Mouse (Mus musculus): ENCODE measurements around the gene Utp3. TPM values are rescaled to one million over a fixed set of nuclear protein-coding genes. Genes with fewer than 3 reads are reported as not detected.

Utp3 gene
- total and polyA plus RNA-seq, 2 experiments from 2014 or later, result 11.3 to 51.8 TPM

- no peak for TF ChIP-seq CTCF (IDR thresholded peaks at IDR 0.05; ENCODE audit: low read depth)
- 62% methylated on average over 3 of the region's 3 CpGs for WGBS
Observed at GRCm38 (mm10) chr5:88569541-88569940, 15.3 kb downstream of the Utp3 start.

GRCm38 (mm10) chr5:88574829-88575228 lies 20.6 kb downstream of the Utp3 start:
- H3K4me3 ChIP-seq (ENCODE audit: low read length), result no peak overlapping the region
- H3K4me1 ChIP-seq (ENCODE audit: insufficient read depth, low read length), result no peaks in the 10 kb centered on the region
- H3K36me3 ChIP-seq (ENCODE audit: insufficient read depth, low read length), result no peaks in the 10 kb centered on the region
- no peak for TF ChIP-seq CTCF (IDR thresholded peaks at IDR 0.05; ENCODE audit: low read depth)
- 82% methylated on average over 3 of the region's 3 CpGs for WGBS
- no peaks in the 10 kb centered on the region for H3K9me3 ChIP-seq (ENCODE audit: low read length)
- H3K9ac ChIP-seq (replicated peaks; ENCODE audit: low read length), result no peak overlapping the region
- no peak for DNase-seq (ENCODE audit: low spot score)
- H3K27ac ChIP-seq, result no peak overlapping the region
- no peak for ATAC-seq
- H3K27me3 ChIP-seq (ENCODE audit: insufficient read depth, low read length), result no peaks in the 10 kb centered on the region
- no peak overlapping the region for H3K4me2 ChIP-seq (ENCODE audit: low read depth, low read length)

More at GRCm38 (mm10) chr5:88569541-88569940, 15.3 kb downstream of the Utp3 start:
- Histone ChIP-seq H3K4me3 (ENCODE audit: low read length) (no peak overlapping the region), H3K4me1 (ENCODE audit: insufficient read depth, low read length) (no peaks in the 10 kb centered on the region), H3K36me3 (ENCODE audit: insufficient read depth, low read length) (no peaks in the 10 kb centered on the region), H3K27me3 (ENCODE audit: insufficient read depth, low read length) (no peaks in the 10 kb centered on the region), H3K9ac (replicated peaks; ENCODE audit: low read length) (no peak overlapping the region), H3K9me3 (ENCODE audit: low read length) (no peaks in the 10 kb centered on the region), H3K4me2 (ENCODE audit: low read depth, low read length) (no peak overlapping the region), H3K27ac (no peak overlapping the region)
- DNase-seq (ENCODE audit: low spot score) (no peak), ATAC-seq (no peak)

GRCm38 (mm10) chr5:88575506-88576338 lies 21.5 kb downstream of the Utp3 start:
- DNase-seq (ENCODE audit: low spot score) (no peak), ATAC-seq (no peak)
- 64% methylated on average over 3 of the region's 3 CpGs for WGBS
- no peak overlapping the region for H3K9ac ChIP-seq (replicated peaks; ENCODE audit: low read length)
- H3K4me3 ChIP-seq (ENCODE audit: low read length), result no peak overlapping the region
- TF ChIP-seq CTCF (IDR thresholded peaks at IDR 0.05; ENCODE audit: low read depth), result no peak
- H3K4me1 ChIP-seq (ENCODE audit: insufficient read depth, low read length), result no peaks in the 10 kb centered on the region
- H3K27ac ChIP-seq, result no peak overlapping the region
- no peaks in the 10 kb centered on the region for H3K27me3 ChIP-seq (ENCODE audit: insufficient read depth, low read length)
- no peaks in the 10 kb centered on the region for H3K9me3 ChIP-seq (ENCODE audit: low read length)
- H3K36me3 ChIP-seq (ENCODE audit: insufficient read depth, low read length), result no peaks in the 10 kb centered on the region
- H3K4me2 ChIP-seq (ENCODE audit: low read depth, low read length), result no peak overlapping the region

GRCm38 (mm10) chr5:88580681-88581080 lies 26.4 kb downstream of the Utp3 start:
- no peaks in the 10 kb centered on the region for H3K9me3 ChIP-seq (ENCODE audit: low read length)
- 80% methylated on average over 10 of the region's 10 CpGs for WGBS
- H3K4me2 ChIP-seq (ENCODE audit: low read depth, low read length), result no peak overlapping the region
- no peak overlapping the region for H3K27ac ChIP-seq
- no peak for TF ChIP-seq CTCF (IDR thresholded peaks at IDR 0.05; ENCODE audit: low read depth)
- H3K27me3 ChIP-seq (ENCODE audit: insufficient read depth, low read length), result no peaks in the 10 kb centered on the region
- ATAC-seq (no peak), DNase-seq (ENCODE audit: low spot score) (no peak)
- 0 out of 2 replicates have a peak, but pooled peaks cover 5% of the 10 kb centered on the region for H3K4me1 ChIP-seq (ENCODE audit: insufficient read depth, low read length)
- no peaks in the 10 kb centered on the region for H3K36me3 ChIP-seq (ENCODE audit: insufficient read depth, low read length)
- H3K4me3 ChIP-seq (ENCODE audit: low read length), result no peak overlapping the region
- no peak overlapping the region for H3K9ac ChIP-seq (replicated peaks; ENCODE audit: low read length)

- WGBS, result 89% methylated on average over 6 of the region's 6 CpGs
- Histone ChIP-seq H3K27ac (no peak overlapping the region), H3K27me3 (ENCODE audit: insufficient read depth, low read length) (no peaks in the 10 kb centered on the region), H3K4me1 (ENCODE audit: insufficient read depth, low read length) (peaks cover 9% of the 10 kb centered on the region), H3K9me3 (ENCODE audit: low read length) (no peaks in the 10 kb centered on the region), H3K4me3 (ENCODE audit: low read length) (no peak overlapping the region), H3K36me3 (ENCODE audit: insufficient read depth, low read length) (no peaks in the 10 kb centered on the region), H3K4me2 (ENCODE audit: low read depth, low read length) (no peak overlapping the region), H3K9ac (replicated peaks; ENCODE audit: low read length) (no peak overlapping the region)
- no peak for TF ChIP-seq CTCF (IDR thresholded peaks at IDR 0.05; ENCODE audit: low read depth)
- no peak for ATAC-seq
- DNase-seq (ENCODE audit: low spot score), result no peak
Observed at GRCm38 (mm10) chr5:88581343-88581742, 27.1 kb downstream of the Utp3 start.

GRCm38 (mm10) chr5:88583271-88584031 lies 29.2 kb downstream of the Utp3 start:
- no peaks in the 10 kb centered on the region for H3K27me3 ChIP-seq (ENCODE audit: insufficient read depth, low read length)
- 13% methylated on average over 9 of the region's 9 CpGs for WGBS
- no peaks in the 10 kb centered on the region for H3K36me3 ChIP-seq (ENCODE audit: insufficient read depth, low read length)
- H3K4me1 ChIP-seq (ENCODE audit: insufficient read depth, low read length), result peaks cover 23% of the 10 kb centered on the region
- peak overlapping the region; percentile 66 for H3K4me3 ChIP-seq (ENCODE audit: low read length)
- ATAC-seq (peak; percentile 98), DNase-seq (ENCODE audit: low spot score) (peak; percentile 95)
- peak overlapping the region; percentile 74 for H3K27ac ChIP-seq
- H3K9ac ChIP-seq (replicated peaks; ENCODE audit: low read length), result peak overlapping the region; percentile 72
- H3K4me2 ChIP-seq (ENCODE audit: low read depth, low read length), result peak overlapping the region; percentile 71
- TF ChIP-seq CTCF (IDR thresholded peaks at IDR 0.05; ENCODE audit: low read depth), result no peak
- H3K9me3 ChIP-seq (ENCODE audit: low read length), result no peaks in the 10 kb centered on the region

Data from hindbrain, postnatal 0 days (tissue).